Mouse (Mus musculus) kidney, postnatal 0 days (tissue): ENCODE data around the gene Vmn1r213. TPM values are rescaled to one million over a fixed set of nuclear protein-coding genes. Genes with fewer than 3 reads are reported as not detected.

Experiments
- ATAC-seq: fragments of 200-750 bp; cut with Nextera tagmentation; replicated peaks from 2 replicates; pipeline ENCODE4 v1.8.0; 2017; ENCODE audit warnings: low read depth, moderate number of reproducible peaks, moderate TSS enrichment, moderate library complexity; ENCODE audit not compliant: low FRiP score
- DNase-seq: peaks from one replicate; pipeline ENCODE4 v3.0.0-alpha.2; 2016; ENCODE audit warnings: low spot score
- H3K27ac ChIP-seq: fragments of 300-500 bp; sonication (generic); 2 replicates; pipeline ENCODE4 v1.5.1; 2014; ENCODE audit warnings: mild to moderate bottlenecking
- H3K27me3 ChIP-seq: fragments of 300-500 bp; sonication (generic); 2 replicates; pipeline ENCODE4 v1.6.1; 2014; ENCODE audit warnings: low read length, mixed read lengths; ENCODE audit not compliant: insufficient read depth
- H3K36me3 ChIP-seq: fragments of 300-500 bp; sonication (generic); 2 replicates; pipeline ENCODE4 v1.6.1; 2014; ENCODE audit warnings: low read length, mixed read lengths; ENCODE audit not compliant: insufficient read depth
- H3K4me1 ChIP-seq: fragments of 300-500 bp; sonication (generic); replicated peaks from 2 replicates; pipeline ENCODE4 v1.6.1; 2014; ENCODE audit warnings: antibody characterized with exemption, low read length, mixed read lengths; ENCODE audit not compliant: insufficient read depth
- H3K4me2 ChIP-seq: fragments of 300-500 bp; sonication (generic); 2 replicates; pipeline ENCODE4 v1.6.1; 2014; ENCODE audit warnings: mild to moderate bottlenecking, low read length, moderate library complexity, mixed read lengths
- H3K4me3 ChIP-seq: fragments of 300-500 bp; sonication (generic); replicated peaks from 2 replicates; pipeline ENCODE4 v1.5.1; 2014; ENCODE audit warnings: low read depth, low read length
- H3K9ac ChIP-seq: fragments of 300-500 bp; sonication (generic); 2 replicates; pipeline ENCODE4 v1.6.1; 2014; ENCODE audit warnings: low read depth, low read length
- H3K9me3 ChIP-seq: fragments of 300-500 bp; sonication (generic); replicated peaks from 2 replicates; pipeline ENCODE4 v1.6.1; 2016; ENCODE audit warnings: low read length, inconsistent platforms, mixed read lengths
- CTCF ChIP-seq: IDR thresholded peaks from 2 replicates; pipeline ENCODE4 v1.5.1; 2016; ENCODE audit warnings: antibody characterized with exemption, low read depth, mild to moderate bottlenecking, moderate library complexity
- WGBS: fragments of 180-500 bp; shearing (Covaris S2); extraction: QIAGEN DNeasy Blood & Tissue Kit; methylation state at CpG from one replicate; pipeline ENCODE4 v1.1.7; 2014; 5-methylcytosine and 5-hydroxymethylcytosine counted together
- polyA plus RNA-seq: library from polyadenylated mRNA; unstranded; fragments of >200 nt; fragmentation: Nextera tagmentation; extraction: Ambion mirVana; gene quantifications from 2 replicates; pipeline ENCODE4 v1.2.1, GENCODE M21; 2015

Gene Vmn1r213
- polyA plus RNA-seq, 1 experiment from 2014 or later, result not detected

DNA sequence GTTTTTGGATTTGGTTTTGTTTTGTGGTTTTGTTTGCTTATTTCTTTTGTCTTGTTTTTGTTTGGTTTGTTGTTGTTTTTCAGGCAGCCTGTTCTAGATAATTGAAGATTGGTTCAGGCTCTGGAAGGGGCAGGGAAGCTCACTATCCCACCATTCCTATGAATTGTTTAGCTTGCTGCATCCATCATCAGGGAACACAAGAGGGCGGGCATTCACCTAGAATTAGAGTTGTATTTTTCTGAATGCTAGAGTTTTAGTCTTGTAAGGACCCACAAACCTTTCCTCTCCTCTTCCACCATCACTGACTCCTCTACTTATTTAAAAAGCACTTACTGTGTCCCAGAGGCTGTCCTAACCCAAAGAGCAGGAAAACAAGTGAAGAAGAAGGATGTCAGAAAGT, 50.3 kb downstream of the Vmn1r213 start:
- TF ChIP-seq CTCF, result peak; percentile 38; the same call in 1 of the 2 replicates
- WGBS, result 50% methylated on average over 1 of the region's 1 CpGs

More for the DNA sequence above, 50.3 kb downstream of the Vmn1r213 start:
- no peak for ATAC-seq
- Histone ChIP-seq H3K27ac (no peak overlapping the region), H3K27me3 (no peaks in the 10 kb centered on the region), H3K4me3 (no peak overlapping the region), H3K9me3 (no peaks in the 10 kb centered on the region), H3K4me2 (no peak overlapping the region), H3K9ac (no peak overlapping the region), H3K36me3 (no peaks in the 10 kb centered on the region), H3K4me1 (no peaks in the 10 kb centered on the region)
- peak; percentile 1 for DNase-seq

Other genes with a start within 250 kb of the Vmn1r213 start
- gene Vmn1r208, start 230.3 kb upstream of the Vmn1r213 start, polyA plus RNA-seq, result not detected in 2 replicates
- gene Vmn1r209, start 198.0 kb upstream of the Vmn1r213 start, polyA plus RNA-seq, result not detected in 2 replicates
- gene Vmn1r210, start 176.3 kb upstream of the Vmn1r213 start, polyA plus RNA-seq, result not detected in 2 replicates
- not detected in 2 replicates for gene Vmn1r211, start 150.1 kb upstream of the Vmn1r213 start, polyA plus RNA-seq
- gene Vmn1r212, start 123.5 kb upstream of the Vmn1r213 start, polyA plus RNA-seq, result not detected in 2 replicates
- not detected in 2 replicates for gene Vmn1r214, start 22.8 kb downstream of the Vmn1r213 start, polyA plus RNA-seq
- not detected in 2 replicates for gene Vmn1r215, start 60.4 kb downstream of the Vmn1r213 start, polyA plus RNA-seq
- gene Vmn1r217, start 110.6 kb downstream of the Vmn1r213 start, polyA plus RNA-seq, result not detected in 2 replicates
- not detected in 2 replicates for gene Vmn1r218, start 125.5 kb downstream of the Vmn1r213 start, polyA plus RNA-seq
- gene Vmn1r219, start 151.7 kb downstream of the Vmn1r213 start, polyA plus RNA-seq, result not detected in 2 replicates
- not detected in 2 replicates for gene Vmn1r220, start 180.3 kb downstream of the Vmn1r213 start, polyA plus RNA-seq
- gene Vmn1r221, start 206.5 kb downstream of the Vmn1r213 start, polyA plus RNA-seq, result not detected in 2 replicates
- gene Vmn1r222, start 228.3 kb downstream of the Vmn1r213 start, polyA plus RNA-seq, result not detected in 2 replicates
- gene Vmn1r223, start 239.5 kb downstream of the Vmn1r213 start, polyA plus RNA-seq, result not detected in 2 replicates